Mouse (Mus musculus) midbrain, embryonic 10.5 days (tissue): ENCODE results near the gene Tcl1b1. TPM values are rescaled to one million over a fixed set of nuclear protein-coding genes. Genes with fewer than 3 reads are reported as not detected.
"Not testable (repeated sequence)": the region's sequence is repeated elsewhere in the genome, so short reads cannot be mapped to it uniquely, and the experiment has no call there.

Experiments used
- DNase-seq: peaks from one replicate; pipeline ENCODE4 v3.0.0-alpha.2; 2017; ENCODE audit warnings: low spot score
- H3K27ac ChIP-seq: fragments of 300-500 bp; sonication (generic); replicated peaks from 2 replicates; pipeline ENCODE4 v1.5.1; 2016; ENCODE audit warnings: mild to moderate bottlenecking
- H3K27me3 ChIP-seq: fragments of 300-500 bp; sonication (generic); 2 replicates; pipeline ENCODE4 v1.6.1; 2016; ENCODE audit warnings: low read depth, mild to moderate bottlenecking; ENCODE audit not compliant: poor library complexity, severe bottlenecking
- H3K36me3 ChIP-seq: fragments of 300-500 bp; sonication (generic); 2 replicates; pipeline ENCODE4 v1.6.1; 2016; ENCODE audit warnings: mild to moderate bottlenecking, moderate library complexity
- H3K4me1 ChIP-seq: fragments of 300-500 bp; sonication (generic); 2 replicates; pipeline ENCODE4 v1.6.1; 2016
- H3K4me3 ChIP-seq: fragments of 300-500 bp; sonication (generic); 2 replicates; pipeline ENCODE4 v1.5.1; 2016; ENCODE audit warnings: mild to moderate bottlenecking, moderate library complexity
- H3K9me3 ChIP-seq: fragments of 300-500 bp; sonication (generic); replicated peaks from 2 replicates; pipeline ENCODE4 v1.6.1; 2016; ENCODE audit warnings: mild to moderate bottlenecking
- WGBS: fragments of 180-500 bp; shearing (Covaris S2); methylation state at CpG from one replicate; pipeline ENCODE4 v1.1.7; 2016; 5-methylcytosine and 5-hydroxymethylcytosine counted together
- polyA plus RNA-seq: library from polyadenylated mRNA; unstranded; fragments of >200 nt; fragmentation: Nextera tagmentation; extraction: Ambion mirVana; gene quantifications from 2 replicates; pipeline ENCODE4 v1.2.1, GENCODE M21; 2016

Gene Tcl1b1
- not detected in 2 replicates for polyA plus RNA-seq

GRCm38 (mm10) chr12:105159390-105159789, at the start of gene Tcl1b1:
TSS of gene Tcl1b1 (plus strand) at chr12:105159690.
- no peaks in the 10 kb centered on the region for H3K27me3 ChIP-seq
- no peaks in the 10 kb centered on the region for H3K9me3 ChIP-seq
- H3K27ac ChIP-seq: no peak within 1 kb of the TSS
- no peak within 1 kb of the TSS for H3K4me3 ChIP-seq
- no peaks in the 10 kb centered on the region for H3K4me1 ChIP-seq
- 82% methylated on average over 4 of the region's 4 CpGs for WGBS
- DNase-seq: no peak
- H3K36me3 ChIP-seq: no peaks in the 10 kb centered on the region

DNA sequence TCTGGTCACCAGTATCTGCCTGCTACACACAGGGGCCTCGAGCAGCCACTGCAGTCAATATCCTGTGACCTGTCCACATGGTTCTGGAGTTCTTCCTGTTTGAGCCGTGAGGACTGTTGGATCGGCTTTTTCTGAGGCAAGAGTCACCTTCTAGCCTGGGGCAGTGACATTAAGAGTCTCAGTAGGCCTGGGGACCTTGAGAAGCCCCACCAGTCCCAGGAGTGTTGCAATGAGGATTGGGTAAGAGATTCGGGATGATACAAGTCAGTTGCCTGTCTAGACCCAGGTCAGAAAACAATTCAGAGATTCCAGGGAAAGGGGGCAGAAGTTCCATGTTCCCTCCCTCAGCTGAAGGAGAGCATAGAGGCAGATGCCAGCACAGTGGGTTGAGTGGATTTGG, 49.7 kb upstream of the Tcl1b1 start:
- Histone ChIP-seq H3K27me3 (no peaks in the 10 kb centered on the region), H3K27ac (no peak overlapping the region), H3K4me3 (no peak overlapping the region), H3K9me3 (no peaks in the 10 kb centered on the region), H3K36me3 (no peaks in the 10 kb centered on the region), H3K4me1 (peaks cover 12% of the 10 kb centered on the region; the same call in 1 of the 2 replicates)
- 88% methylated on average over 4 of the region's 4 CpGs for WGBS
- no peak for DNase-seq

GRCm38 (mm10) chr12:105112321-105112988, 47.0 kb upstream of the Tcl1b1 start:
- H3K27me3 ChIP-seq: no peaks in the 10 kb centered on the region
- no peaks in the 10 kb centered on the region for H3K36me3 ChIP-seq
- DNase-seq: no peak
- peaks cover 12% of the 10 kb centered on the region; the same call in 1 of the 2 replicates for H3K4me1 ChIP-seq
- no peak overlapping the region for H3K4me3 ChIP-seq
- 71% methylated on average over 13 of the region's 13 CpGs for WGBS
- H3K27ac ChIP-seq: no peak overlapping the region
- no peaks in the 10 kb centered on the region for H3K9me3 ChIP-seq

GRCm38 (mm10) chr12:105116648-105117047, 42.8 kb upstream of the Tcl1b1 start:
- Histone ChIP-seq H3K9me3 (no peaks in the 10 kb centered on the region), H3K4me3 (no peak overlapping the region), H3K27ac (no peak overlapping the region), H3K27me3 (no peaks in the 10 kb centered on the region), H3K4me1 (peaks cover 8% of the 10 kb centered on the region; the same call in 1 of the 2 replicates), H3K36me3 (no peaks in the 10 kb centered on the region)
- DNase-seq: no peak
- WGBS: 90% methylated on average over 1 of the region's 1 CpGs

- Histone ChIP-seq H3K9me3 (0 out of 2 replicates have a peak, but pooled peaks cover 7% of the 10 kb centered on the region), H3K4me3 (no peak overlapping the region), H3K36me3 (no peaks in the 10 kb centered on the region), H3K27ac (no peak overlapping the region), H3K4me1 (no peaks in the 10 kb centered on the region), H3K27me3 (no peaks in the 10 kb centered on the region)
- WGBS: 90% methylated on average over 6 of the region's 6 CpGs
- DNase-seq: no peak
These were observed 34.1 kb upstream of the Tcl1b1 start for GRCm38 (mm10) chr12:105125362-105125761.

- DNase-seq: no peak
- 0 out of 2 replicates have a peak, but pooled peaks cover 7% of the 10 kb centered on the region for H3K9me3 ChIP-seq
- H3K36me3 ChIP-seq: no peaks in the 10 kb centered on the region
- WGBS: 48% methylated on average over 4 of the region's 4 CpGs
- H3K27ac ChIP-seq: no peak overlapping the region
- H3K27me3 ChIP-seq: no peaks in the 10 kb centered on the region
- no peaks in the 10 kb centered on the region for H3K4me1 ChIP-seq
- no peak overlapping the region for H3K4me3 ChIP-seq
These were observed 33.0 kb upstream of the Tcl1b1 start for GRCm38 (mm10) chr12:105126516-105126915.

- 0 out of 2 replicates have a peak, but pooled peaks cover 7% of the 10 kb centered on the region for H3K9me3 ChIP-seq
- no peaks in the 10 kb centered on the region for H3K4me1 ChIP-seq
- WGBS: 75% methylated on average over 2 of the region's 2 CpGs
- no peak overlapping the region for H3K27ac ChIP-seq
- no peaks in the 10 kb centered on the region for H3K27me3 ChIP-seq
- no peak for DNase-seq
- no peaks in the 10 kb centered on the region for H3K36me3 ChIP-seq
- no peak overlapping the region for H3K4me3 ChIP-seq
These were observed 31.9 kb upstream of the Tcl1b1 start for GRCm38 (mm10) chr12:105127607-105128006.

- WGBS: 76% methylated on average over 3 of the region's 3 CpGs
These were observed 29.8 kb upstream of the Tcl1b1 start for GRCm38 (mm10) chr12:105129494-105130205.

DNA sequence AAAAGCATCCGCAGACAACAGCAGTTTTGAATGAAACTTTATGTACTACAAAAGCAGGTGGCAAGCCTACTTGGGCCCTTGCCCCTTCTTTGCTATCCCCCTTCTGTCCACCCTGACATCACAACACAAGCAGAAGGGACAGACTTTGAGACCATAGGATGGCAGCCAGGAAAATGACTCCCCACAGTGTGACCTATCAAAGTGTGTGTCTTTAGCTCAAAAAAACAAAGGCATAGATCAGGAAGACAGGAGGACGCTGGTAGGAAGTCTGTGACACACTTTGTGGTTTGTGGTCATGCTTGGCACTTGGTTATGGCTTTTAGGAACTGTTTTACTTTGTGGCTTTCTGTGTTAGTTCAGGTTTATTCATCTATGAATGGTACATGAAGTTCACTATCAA, 25.3 kb upstream of the Tcl1b1 start:
- H3K4me3 ChIP-seq, H3K27ac ChIP-seq, H3K36me3 ChIP-seq, H3K9me3 ChIP-seq, DNase-seq, H3K4me1 ChIP-seq, H3K27me3 ChIP-seq: not testable (repeated sequence)
- 74% methylated on average over 2 of the region's 2 CpGs for WGBS

More at GRCm38 (mm10) chr12:105129494-105130205, 29.8 kb upstream of the Tcl1b1 start:
- not testable (repeated sequence) for DNase-seq, H3K4me3 ChIP-seq, H3K9me3 ChIP-seq, H3K4me1 ChIP-seq, H3K27ac ChIP-seq, H3K36me3 ChIP-seq, H3K27me3 ChIP-seq

GRCm38 (mm10) chr12:105134826-105135225, 24.7 kb upstream of the Tcl1b1 start:
- not testable (repeated sequence) for H3K27ac ChIP-seq, H3K4me3 ChIP-seq, H3K9me3 ChIP-seq, DNase-seq, H3K27me3 ChIP-seq, H3K36me3 ChIP-seq, H3K4me1 ChIP-seq
- 88% methylated on average over 4 of the region's 4 CpGs for WGBS

DNA sequence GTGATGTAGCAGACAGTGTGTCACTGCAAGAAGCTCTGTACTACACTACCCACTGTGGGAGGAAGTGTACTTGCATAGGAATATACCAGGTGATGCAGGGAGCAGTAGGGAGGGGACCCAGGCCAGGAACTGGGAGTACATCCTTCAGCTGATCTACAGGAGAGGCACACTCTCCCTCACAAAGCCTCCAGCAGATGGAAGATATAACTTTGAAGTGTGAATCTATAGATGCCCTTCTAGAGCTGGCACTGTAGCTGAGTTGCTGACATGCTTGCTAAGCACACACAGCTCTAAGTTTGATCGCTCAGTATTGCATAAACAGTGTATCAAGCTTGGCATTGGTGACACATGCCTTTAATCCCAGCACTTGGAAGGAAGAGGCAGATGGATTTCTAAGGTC, 21.8 kb upstream of the Tcl1b1 start:
- not testable (repeated sequence) for H3K4me3 ChIP-seq, H3K36me3 ChIP-seq, H3K9me3 ChIP-seq, H3K4me1 ChIP-seq, H3K27me3 ChIP-seq, H3K27ac ChIP-seq, DNase-seq
- 84% methylated on average over 1 of the region's 1 CpGs for WGBS

- 97% methylated on average over 3 of the region's 3 CpGs for WGBS
- H3K9me3 ChIP-seq: no peaks in the 10 kb centered on the region
- no peak overlapping the region for H3K4me3 ChIP-seq
- no peak overlapping the region for H3K27ac ChIP-seq
- no peak for DNase-seq
- no peaks in the 10 kb centered on the region for H3K36me3 ChIP-seq
- H3K27me3 ChIP-seq: no peaks in the 10 kb centered on the region
- H3K4me1 ChIP-seq: peaks cover 4% of the 10 kb centered on the region; the same call in 1 of the 2 replicates
These were observed 16.4 kb upstream of the Tcl1b1 start for GRCm38 (mm10) chr12:105143096-105143495.

DNA sequence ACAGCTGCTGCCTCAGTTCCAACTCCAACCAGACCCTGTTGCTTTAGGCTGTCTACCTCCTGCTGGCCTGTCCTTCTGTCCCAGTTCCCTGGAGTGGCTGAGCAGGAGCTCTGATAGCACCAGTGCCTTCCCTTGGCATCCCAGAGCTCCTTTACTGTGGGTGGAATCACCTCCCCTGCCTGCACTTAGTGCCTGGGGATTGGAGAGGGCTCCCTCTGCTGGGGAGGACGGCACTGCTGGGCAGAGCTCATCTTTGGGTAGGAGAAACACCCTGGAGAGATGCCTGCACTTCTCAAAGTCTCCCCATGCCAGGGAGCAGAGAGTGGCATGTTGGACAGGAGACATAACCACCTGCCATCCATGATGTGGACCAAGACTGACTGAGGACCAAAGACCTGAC, 14.6 kb upstream of the Tcl1b1 start:
- H3K9me3 ChIP-seq, H3K27ac ChIP-seq, H3K4me3 ChIP-seq, H3K36me3 ChIP-seq, H3K4me1 ChIP-seq, DNase-seq, H3K27me3 ChIP-seq: not testable (repeated sequence)
- WGBS: 31% methylated on average over 1 of the region's 1 CpGs
